Mouse (Mus musculus) liver, embryonic 14.5 days (tissue): ENCODE results near the gene Trh.

ENCODE experiments used
- CTCF ChIP-seq: IDR thresholded peaks from 2 replicates; pipeline ENCODE4 v1.5.1; 2016; ENCODE audit warnings: antibody characterized with exemption, low read depth, control low read depth
- EP300 ChIP-seq: IDR thresholded peaks from 2 replicates; pipeline ENCODE4 v1.6.1; 2016; ENCODE audit warnings: antibody characterized with exemption, low read depth

- TF ChIP-seq CTCF (no peak), EP300 (no peak)
These were observed 9.4 kb downstream of the Trh start for GRCm38 (mm10) chr6:92235036-92235435.
